Mouse (Mus musculus) ovary, adult 18-20 months (tissue): ENCODE data around the gene Sppl2b.

Experiments
- DNase-seq: peaks from one replicate; pipeline ENCODE4 v3.0.0; 2022; ENCODE audit warnings: low spot score, mixed read lengths

Gene Sppl2b

DNA sequence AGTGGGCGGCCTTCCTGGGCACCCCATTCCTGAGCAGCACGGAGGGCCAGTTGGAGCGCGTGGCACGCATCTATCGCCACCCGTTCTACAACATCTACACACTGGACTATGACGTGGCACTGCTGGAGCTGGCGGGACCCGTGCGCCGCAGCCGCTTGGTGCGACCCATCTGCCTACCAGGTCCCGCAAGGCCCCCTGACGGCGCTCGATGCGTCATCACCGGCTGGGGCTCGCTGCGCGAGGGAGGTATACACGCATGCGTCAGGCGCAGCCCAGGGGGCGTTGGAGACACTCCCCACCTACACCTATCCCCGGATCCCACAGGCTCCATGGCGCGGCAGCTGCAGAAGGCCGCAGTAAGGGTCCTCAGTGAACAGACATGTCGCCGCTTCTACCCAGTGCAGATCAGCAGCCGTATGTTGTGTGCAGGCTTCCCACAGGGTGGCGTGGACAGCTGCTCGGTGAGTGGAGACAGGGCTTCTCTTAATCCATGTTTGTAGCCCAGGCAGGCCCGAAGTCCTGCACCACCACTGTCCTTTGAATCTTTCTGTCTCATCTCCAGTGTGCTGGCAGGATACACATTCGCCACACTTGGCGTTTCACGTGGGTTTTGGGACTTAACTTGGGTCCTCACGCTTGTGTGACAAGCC is 42.9 kb downstream of the Sppl2b start:
- no peak for DNase-seq

DNA sequence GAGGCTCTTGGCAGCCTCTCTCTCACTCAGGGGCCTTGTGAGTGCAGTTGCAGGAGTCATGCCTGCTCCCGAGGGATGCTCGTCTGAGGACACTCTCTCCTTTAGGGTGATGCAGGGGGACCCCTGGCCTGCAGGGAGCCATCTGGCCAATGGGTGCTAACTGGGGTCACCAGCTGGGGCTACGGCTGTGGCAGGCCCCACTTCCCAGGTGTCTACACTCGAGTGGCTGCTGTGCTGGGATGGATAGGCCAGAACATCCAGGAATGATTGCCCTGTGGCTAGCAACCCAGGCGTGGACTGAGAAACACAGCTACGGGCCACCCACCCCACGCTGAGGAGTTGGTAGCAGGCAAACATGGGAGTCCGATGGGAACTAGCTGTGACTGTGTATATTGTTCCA is 44.0 kb downstream of the Sppl2b start:
- no peak for DNase-seq

DNA sequence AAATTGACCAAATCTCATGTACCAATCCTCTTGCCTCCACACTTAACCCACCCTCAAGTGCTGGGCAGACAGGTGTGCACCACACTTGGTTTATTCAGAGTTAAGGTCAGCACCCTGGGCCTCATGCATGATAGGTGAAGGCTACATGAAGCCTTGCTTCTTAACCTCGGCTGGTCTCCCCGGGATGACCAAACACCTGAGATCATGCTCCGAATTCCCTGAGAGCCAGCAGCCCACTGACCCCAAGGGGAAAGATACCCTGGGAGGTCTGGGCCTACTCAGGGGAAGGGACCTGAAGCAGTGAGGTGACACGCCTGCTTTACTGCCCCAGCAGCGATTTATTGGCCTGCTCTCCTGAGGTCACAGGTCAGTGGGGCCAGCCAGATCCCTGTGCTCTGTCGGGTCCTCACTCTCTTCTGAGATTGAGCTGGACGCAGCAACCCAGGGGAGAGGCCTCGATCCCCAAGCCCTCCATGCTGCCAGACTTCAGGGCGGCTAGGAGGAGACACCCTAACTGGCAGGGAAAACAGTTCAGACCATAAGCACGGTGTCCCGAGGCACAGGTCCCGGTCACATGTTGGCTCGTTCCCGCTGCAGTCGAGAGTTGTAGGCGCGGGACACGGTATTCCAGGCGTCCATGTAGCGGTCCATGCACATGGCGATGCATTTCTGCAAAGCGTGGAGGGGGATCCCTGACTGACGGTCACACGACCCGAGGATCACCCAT is 44.7 kb downstream of the Sppl2b start:
- no peak for DNase-seq

DNA sequence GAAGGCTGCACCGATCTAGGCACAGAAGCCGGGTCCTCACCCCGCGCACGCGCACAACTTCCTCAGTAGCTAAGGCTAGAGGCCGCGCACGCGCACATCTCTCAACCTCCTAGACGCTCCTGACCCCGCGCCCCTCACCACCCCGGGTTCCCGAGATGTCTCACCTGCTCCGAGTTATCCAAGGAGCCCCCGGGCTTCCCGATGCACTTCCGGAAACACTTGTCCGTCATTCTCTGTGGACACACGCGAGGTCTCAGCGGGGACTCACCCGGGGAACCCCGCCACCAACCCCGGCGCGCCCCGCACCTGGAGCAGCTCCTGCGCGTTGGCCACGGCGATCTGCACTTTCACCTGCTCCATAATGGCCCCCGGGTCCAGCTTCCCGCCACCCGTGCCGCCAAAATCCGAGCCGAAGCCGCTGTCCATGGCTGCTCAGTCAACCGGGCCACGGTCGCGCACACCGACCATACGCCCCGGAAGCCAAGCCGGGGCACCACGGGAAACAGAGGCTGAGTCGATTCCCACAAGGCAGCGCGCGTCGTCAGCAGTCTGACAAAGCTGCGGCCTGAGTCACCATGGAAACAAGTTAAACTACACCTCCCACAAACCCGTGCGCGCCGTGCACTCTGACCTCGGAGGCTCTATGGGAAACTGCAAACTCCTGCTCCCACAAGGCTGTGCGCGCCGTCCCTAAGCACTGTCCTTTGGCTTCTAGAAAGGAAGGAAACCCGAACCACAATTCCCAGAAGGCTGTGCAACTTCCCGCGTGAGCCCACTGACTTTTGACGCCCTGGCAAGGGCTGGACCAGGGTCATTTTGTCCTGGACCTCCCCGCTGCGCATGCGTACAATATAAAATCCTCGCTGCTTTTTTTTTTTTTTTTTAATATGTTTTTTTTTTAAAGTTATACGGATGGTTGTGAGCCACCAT is 45.5 kb downstream of the Sppl2b start, which contains the start of gene Timm13:
TSS of gene Timm13 (minus strand) at position 652 of the 930 bp plus-strand sequence.
- DNase-seq, result peak; percentile 99

DNA sequence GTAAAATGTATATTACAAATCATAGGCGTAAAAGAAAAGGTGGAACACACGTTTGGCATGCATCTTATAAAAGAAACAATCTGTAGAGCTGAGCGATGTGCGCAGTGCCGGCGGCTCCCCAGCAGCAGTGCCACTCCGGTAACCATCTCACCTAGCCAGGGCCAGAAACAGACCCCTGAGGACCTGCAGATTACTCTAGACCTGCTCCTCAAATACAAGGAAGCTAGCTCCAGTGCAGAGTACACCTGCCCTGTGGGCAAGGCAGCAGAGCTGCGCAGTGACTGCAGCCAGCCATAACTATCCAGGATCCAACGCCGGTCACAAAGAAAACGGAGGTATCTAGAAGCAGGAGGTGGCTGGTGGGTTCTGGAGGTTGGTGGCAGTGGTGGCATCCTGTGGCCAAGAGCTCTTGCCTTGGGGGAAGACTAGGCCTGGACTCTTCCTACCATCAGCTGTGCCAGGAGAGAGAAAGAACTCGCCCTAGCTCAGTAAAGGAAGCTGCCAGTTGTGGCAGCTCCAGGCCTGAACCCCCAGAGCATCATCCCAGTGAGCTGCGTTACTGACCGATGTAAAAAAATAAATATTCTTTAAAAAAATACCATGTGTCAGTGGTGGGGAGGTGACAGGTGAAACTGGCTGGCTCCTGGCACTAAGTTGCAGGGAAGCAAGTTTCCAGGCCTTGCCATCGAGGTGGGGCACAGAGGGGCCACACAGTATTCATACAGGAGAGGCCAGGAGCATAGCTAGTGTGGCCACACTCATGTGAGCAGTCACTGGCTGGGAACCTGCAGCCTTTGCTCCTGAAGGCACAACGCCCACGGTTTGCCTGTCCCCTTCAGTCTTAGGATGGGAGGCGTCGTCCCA is 46.6 kb downstream of the Sppl2b start:
- no peak for DNase-seq

DNA sequence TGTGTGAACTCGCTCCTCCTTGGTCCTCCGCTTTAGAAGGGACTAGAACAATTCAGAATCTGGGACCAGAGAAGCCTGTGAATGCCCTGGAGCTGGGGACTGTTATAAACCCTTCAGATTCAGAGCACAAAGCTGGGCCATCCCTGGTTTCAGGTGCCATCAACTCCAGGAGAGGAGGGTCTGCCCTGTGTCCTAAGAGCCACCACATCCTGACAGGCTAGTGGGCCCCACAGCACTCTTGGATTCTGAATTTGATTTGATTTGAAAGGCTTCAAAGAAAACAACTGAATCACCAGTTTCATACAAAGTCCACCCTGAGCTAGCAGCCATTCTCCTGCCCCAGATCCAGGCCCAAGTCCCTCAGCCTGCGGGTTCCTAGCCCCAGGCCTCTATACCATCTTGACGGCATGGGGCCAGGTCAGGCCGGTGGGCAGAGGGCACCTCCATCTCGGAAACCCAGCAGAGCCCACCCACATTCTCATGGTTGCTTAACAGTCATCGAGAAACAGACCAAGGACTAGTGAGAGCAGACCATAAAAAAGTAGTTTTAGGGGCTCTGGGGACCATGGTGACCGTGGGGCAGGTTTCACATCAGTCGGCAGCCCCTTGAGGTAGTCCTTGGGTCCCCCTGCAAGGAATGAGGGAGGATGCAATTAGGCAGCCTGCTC is 47.3 kb downstream of the Sppl2b start:
- no peak for DNase-seq

DNA sequence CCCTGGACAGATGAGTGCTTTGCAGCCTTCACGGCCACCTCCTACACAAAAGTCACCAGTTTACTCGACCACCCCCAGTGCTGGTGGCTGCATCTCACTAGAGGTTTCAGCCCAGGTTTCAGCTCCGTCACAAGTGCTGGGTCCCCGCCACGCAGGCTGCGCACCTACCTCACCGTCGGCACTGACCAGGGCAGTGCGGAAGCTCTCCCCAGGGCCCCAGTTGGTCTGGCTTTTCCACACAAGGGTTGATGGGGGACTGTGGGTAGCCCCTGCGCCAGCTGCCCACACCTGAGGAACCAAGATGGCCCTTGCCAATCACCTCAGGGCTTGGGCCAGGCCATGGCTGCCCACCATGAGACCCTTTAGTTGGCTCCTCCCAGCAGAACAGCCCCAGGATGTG is 48.2 kb downstream of the Sppl2b start:
- DNase-seq, result no peak

DNA sequence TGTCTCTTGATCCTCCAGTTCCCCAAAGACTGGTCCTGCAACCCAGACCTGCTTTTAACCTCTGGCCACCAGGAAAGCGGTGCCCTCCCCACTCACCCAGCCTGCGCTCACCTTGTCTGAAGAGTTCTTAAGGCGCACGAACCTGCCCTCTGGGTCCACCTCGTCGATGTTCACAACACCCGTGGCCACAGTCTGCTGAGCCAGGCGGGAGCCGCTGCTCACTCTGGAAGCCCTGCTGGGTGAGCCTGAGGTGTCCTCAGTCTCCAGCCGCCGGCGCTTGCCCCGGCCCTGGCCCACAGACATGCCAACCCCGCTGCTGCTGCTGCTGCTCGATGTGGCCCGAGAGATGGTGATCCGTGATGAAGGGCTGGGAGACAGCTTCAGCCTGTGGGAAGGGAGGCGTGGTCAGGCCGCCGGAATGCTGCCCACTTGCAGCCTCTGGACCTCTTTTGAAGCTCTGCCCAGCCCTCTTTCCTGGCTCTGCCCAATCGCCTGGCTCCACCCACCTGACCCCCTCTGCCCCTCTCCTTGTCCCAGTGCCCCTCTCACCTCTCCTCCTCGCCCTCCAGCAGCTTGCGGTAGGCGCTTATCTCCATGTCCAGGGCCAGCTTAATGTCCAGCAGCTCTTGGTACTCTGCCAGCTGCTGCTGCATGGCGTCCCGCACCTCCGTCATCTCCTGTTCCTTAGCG is 49.1 kb downstream of the Sppl2b start:
- peak; percentile 21 for DNase-seq

DNA sequence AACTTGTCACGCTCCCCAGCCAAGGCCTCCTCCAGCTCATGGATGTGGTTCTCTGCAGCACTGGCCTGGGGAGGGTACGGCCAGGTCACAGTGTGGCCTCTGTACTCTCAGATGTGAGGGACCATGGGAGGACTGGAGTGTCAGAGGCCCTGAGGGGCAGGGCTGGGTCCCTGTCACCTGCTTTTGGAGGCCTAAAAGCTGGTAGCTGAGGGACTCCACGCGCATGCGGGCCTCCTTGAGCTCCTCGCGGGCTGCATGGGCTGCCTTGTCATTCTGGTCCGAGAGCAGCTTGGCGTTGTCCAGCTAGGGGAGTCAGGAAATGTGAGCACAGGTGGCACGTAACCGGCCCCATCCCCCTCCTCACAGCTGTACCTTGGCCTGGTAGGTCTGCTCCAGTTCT is 49.6 kb downstream of the Sppl2b start:
- no peak for DNase-seq

DNA sequence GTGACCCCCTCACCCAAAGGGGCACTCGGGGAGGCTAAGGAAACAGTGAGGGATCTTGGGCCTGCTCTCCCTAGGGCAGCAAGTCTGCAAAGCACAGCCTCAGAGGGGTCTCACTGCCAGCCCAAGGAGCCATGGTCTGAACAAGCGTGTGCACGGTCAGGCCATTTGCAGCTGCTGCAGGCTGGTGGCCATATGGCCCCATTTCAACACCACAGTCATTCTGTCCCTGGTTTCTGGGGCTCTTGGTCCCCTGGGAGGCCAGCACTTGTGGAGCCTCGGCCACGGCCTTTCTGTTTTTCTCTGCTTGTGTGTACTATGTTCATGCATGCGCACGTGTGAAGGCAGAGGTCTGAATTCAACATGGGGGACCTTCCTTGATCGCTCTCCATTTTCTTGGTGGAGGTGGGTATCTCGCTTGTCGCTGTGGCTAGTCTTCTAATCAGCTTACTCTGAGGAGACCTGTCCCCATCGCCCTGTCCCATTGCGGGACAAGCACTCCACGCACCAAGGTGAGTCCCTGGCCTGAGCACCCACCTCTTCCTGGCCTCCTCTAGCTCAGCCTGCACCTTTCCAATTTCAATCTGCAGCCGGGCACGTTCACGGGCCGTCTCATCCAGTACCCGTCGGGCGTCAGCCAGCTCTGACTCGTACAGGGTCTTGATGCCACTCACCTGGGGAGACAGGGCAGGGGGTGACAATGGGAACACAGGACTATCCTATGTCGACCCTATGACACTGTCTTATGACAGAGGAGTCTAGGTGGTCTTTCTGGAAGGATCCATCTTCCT is 54.5 kb downstream of the Sppl2b start:
- DNase-seq, result no peak

DNA sequence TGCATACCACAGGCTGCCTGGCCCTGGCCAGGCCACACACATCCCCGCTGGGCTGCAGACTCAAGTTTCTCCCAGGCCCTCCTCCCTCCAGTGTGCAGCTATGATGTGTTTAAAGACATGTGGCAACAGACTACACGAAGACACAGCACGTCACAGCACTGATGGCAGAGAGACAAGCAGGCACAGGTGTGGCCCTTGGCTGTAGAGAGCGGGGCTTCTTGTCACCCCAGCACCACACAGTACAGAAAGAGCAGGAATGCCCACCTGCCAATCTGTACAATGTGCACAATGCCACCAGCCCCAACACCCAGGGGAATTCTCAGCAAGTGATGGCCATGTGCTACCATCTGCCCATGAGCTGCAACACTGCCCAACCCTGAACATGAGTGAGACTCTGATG is 56.3 kb downstream of the Sppl2b start:
- DNase-seq, result no peak

DNA sequence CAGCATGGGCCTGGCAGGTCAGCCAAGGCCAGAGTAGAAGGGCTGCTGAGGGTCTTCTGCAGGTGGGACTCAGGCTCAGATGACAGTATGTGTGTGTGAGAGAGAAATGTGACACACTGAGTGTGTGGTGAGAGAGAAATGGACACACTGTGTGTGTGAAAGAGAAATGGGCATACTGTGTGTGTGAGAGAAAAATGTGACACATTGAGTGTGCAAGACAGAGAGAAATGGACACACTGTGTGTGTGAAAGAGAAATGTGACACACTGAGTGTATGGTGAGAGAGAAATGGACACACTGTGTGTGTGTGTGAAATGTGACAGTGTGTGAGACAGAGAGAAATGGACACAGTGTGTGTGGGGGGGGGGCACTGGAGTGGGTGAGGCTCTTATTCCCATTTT is 56.8 kb downstream of the Sppl2b start:
- no peak for DNase-seq

DNA sequence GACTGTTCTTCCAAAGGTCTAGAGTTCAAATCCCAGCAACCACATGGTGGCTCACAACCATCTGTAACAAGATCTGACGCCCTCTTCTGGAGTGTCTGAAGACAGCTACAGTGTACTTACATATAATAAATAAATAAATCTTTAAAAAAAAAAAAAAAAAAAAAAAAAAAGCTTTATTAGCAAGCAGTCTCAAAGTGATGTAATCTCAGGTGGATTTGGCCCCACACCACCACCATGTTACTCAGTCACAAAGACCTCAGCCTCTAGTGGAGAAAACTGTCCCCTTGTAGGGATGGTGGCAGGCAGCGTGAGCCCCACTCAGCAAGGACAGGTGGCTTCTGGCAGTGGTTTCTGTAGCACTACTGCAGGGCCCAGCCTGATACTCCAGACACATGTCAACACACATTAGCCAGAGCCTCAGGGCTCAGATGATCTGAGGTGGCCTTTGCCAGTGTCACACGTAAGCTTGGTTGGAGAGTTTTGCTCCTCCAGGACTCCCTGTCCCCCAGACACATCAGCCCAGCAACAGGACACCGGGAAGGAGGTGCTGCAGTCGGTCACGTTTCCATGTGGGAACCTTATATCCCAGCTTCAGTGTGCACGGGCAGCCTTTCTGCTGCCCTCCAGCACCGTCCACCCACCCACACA is 58.4 kb downstream of the Sppl2b start:
- no peak for DNase-seq

DNA sequence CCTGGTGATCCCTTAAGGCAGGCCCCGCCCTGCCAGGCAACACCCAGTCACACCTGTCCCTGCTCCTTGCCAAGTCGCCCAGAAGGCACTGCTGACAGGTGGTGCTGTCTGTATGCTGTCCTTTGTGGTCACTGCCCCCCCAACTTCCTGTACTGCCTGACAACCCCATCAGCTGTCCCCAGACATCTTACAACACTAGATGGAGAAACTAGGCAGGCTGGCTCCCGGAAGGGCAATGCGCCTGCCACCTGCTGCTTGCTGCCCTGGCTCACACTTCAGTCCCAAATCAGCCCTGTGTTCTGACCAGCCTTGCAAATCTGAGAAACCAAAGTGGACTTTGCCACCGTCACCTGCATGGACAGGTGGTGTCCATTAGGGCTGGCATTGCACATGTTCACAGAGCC is 59.2 kb downstream of the Sppl2b start:
- DNase-seq, result no peak

DNA sequence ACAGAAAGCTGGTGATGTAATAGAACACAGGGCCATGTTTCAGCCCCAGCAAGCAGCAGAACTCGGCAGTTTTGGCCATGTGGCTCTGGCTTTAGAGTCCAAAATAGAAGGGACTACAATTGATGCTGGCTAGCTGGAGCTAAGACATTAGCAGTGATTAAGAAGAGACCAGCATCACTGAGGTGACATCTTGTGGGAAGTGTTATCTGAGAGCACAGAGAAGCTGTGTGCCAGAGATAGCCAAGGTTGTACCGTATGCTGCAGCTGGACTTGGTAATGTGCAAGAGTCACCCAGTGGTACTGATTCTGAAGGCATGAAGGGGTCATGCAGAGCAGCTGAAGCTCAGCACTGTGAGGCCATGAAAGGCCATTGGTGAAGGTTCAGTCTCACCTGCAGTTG is 60.2 kb downstream of the Sppl2b start:
- no peak for DNase-seq

DNA sequence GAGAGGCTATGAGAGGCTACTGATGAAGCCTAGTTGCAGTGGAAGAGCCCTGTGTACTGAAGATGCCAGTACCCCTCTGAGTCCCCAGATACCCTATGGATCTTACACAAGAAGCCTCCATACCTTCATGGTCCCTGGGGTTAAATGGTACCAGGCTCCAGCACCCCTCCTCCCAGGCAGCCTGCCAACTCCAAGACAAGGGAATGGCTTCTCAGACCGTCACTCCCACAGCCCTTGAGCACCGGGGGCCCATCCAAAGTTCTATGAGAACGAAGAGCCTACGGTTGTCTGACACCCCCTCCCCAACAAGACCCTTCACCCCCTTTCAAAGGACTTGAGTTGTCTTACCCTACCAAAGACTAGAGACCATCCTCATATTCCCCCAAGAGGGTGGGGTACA is 60.7 kb downstream of the Sppl2b start:
- no peak for DNase-seq

DNA sequence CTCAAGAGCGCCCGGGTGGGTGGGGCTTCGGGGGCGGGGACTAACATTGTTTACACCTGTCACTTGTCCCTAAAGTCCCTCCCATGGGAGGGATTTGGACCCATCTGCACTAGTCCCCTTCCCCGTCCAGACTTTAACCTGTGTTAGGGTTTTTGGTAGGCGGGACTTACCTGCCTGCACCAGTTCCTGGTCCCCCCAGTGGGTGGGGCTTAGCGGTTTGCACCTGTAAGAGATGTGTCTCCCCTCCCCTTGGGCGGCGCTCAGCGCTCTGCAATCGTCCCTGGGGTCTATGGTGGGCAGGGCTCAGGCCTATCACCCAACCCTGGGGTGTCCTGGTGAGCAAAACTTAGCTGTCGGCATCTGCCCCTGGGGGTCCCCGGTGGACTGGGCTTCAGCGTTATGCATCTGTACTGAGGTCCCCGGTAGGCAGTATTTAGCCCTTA is 62.3 kb downstream of the Sppl2b start:
- DNase-seq, result no peak

DNA sequence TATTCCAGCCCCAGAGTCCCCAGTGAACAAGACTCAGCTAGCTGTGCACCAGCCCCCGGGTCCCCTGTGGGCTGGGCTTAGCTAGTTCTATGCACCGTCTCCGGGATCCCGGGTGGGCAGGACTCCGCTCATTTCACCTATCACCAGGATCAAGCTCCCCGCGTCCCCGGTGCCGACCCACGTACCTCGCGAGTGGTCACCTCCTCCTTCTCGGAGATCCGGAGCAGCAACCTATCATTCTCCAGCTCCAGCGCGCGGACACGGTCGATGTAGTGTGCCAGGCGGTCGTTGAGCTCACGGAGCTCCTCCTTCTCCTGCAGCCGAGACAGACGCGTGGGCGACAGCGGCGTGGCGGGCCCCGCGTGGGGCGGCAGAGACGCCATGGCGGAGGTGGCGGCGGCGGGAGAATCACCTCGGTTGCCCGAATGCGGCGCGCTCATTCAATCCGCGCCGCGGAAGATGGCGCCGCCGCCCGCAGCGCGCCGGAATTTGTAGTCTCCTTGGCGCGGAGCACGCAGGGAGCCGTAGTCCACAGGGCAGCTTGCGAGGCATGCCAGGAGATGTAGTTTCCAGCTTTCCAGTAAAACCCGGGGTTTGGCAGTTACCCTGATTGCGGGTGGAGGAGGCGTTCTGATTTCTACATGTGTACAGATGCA is 62.8 kb downstream of the Sppl2b start, which contains the start of gene Lmnb2:
TSS of gene Lmnb2 (minus strand) at position 467 of the 656 bp plus-strand sequence.
- peak; percentile 46 for DNase-seq
